Comparison of ENCODE assay signal across 8 mouse cellular contexts in genomic region chrX:35889800-35890106, GRCm38 (mm10). TPM values are rescaled to one million over a fixed set of nuclear protein-coding genes. Genes with fewer than 3 reads are reported as not detected.
A peak's percentile ranks its signal among the peaks of the same experiment; 100 is the strongest.
DNase-seq lines count a peak whose midpoint lies in the region; ATAC-seq and TF ChIP-seq lines count a peak whose summit lies in the region.

No protein-coding gene starts in this region.

- H3K4me2 ChIP-seq in forebrain, embryonic 16.5 days (ENCODE audit: low read length): peak overlapping the region; percentile 54
- peak overlapping the region; percentile 50 for H3K4me2 ChIP-seq in liver, embryonic 14.5 days (ENCODE audit: low read depth)

- peak; percentile 11 to 18 for DNase-seq in cerebellum, adult 2 months
- DNase-seq in cerebellum, adult 9-10 months: no peak
- no peak for DNase-seq in liver, embryonic 14.5 days (ENCODE audit: low read depth in 3 of 3, low spot score in 3 of 3)
- no peak for DNase-seq in adipocyte (ENCODE audit: low spot score)

- H3K36me3 ChIP-seq in megakaryocyte, embryonic 14.5 days (replicated peaks; ENCODE audit: low read length): no peaks in the 10 kb centered on the region
- no peaks in the 10 kb centered on the region for H3K36me3 ChIP-seq in forebrain, embryonic 16.5 days (ENCODE audit: control insufficient read depth, insufficient read depth)
- no peaks in the 10 kb centered on the region for H3K36me3 ChIP-seq in liver, embryonic 14.5 days (replicated peaks; ENCODE audit: control insufficient read depth, insufficient read depth, low read depth)
- H3K36me3 ChIP-seq in testis, adult 2 months (ENCODE audit: control insufficient read depth, insufficient read depth, low read length): no peaks in the 10 kb centered on the region

- TF ChIP-seq POLR2A in cerebellum, adult 2 months (IDR thresholded peaks at IDR 0.05; ENCODE audit: borderline replicate concordance, insufficient read depth, low read length): no peak
- no peak for TF ChIP-seq POLR2A in testis, adult 2 months (IDR thresholded peaks at IDR 0.05; ENCODE audit: control insufficient read depth, low read depth, low read length)

- WGBS in cerebellum, adult 2 months: 2% methylated on average over 8 of the region's 8 CpGs
- WGBS in forebrain, embryonic 16.5 days: 8% methylated on average over 8 of the region's 8 CpGs
- 6% methylated on average over 8 of the region's 8 CpGs for WGBS in liver, embryonic 14.5 days (ENCODE audit: insufficient replicate concordance)

- H3K27ac ChIP-seq in cerebellum, adult 2 months (ENCODE audit: insufficient read depth, low read length): no peak overlapping the region
- H3K27ac ChIP-seq in forebrain, embryonic 16.5 days (ENCODE audit: low read length): peak overlapping the region; percentile 82
- H3K27ac ChIP-seq in liver, embryonic 14.5 days: no peak overlapping the region
- no peak overlapping the region for H3K27ac ChIP-seq in testis, adult 2 months (ENCODE audit: control insufficient read depth, insufficient read depth, low read depth, low read length)

- H3K27me3 ChIP-seq in cerebellum, adult 2 months (ENCODE audit: control insufficient read depth, insufficient read depth, low read length): no peaks in the 10 kb centered on the region
- H3K27me3 ChIP-seq in megakaryocyte, embryonic 14.5 days (replicated peaks): peaks cover 20% of the 10 kb centered on the region
- H3K27me3 ChIP-seq in forebrain, embryonic 16.5 days (replicated peaks; ENCODE audit: control insufficient read depth, insufficient read depth, low read length): no peaks in the 10 kb centered on the region
- H3K27me3 ChIP-seq in liver, embryonic 14.5 days (ENCODE audit: control insufficient read depth, insufficient read depth, low read length): peaks cover 15% of the 10 kb centered on the region
- H3K27me3 ChIP-seq in testis, adult 2 months (ENCODE audit: control insufficient read depth, insufficient read depth, low read length): no peaks in the 10 kb centered on the region

- ATAC-seq in megakaryocyte, adult 5-6 weeks (ENCODE audit: poor library complexity, severe bottlenecking): no peak
- ATAC-seq in forebrain, embryonic 16.5 days: peak; percentile 55; the same call in 1 of the 2 replicates
- no peak for ATAC-seq in liver, embryonic 14.5 days (ENCODE audit: insufficient read depth)

- H3K4me1 ChIP-seq in cerebellum, adult 2 months (ENCODE audit: control insufficient read depth, insufficient read depth, low read length): no peaks in the 10 kb centered on the region
- peaks cover 25% of the 10 kb centered on the region; the same call in 1 of the 2 replicates for H3K4me1 ChIP-seq in megakaryocyte, embryonic 14.5 days
- 0 out of 2 replicates have a peak, but pooled peaks cover 2% of the 10 kb centered on the region for H3K4me1 ChIP-seq in forebrain, embryonic 16.5 days (replicated peaks; ENCODE audit: control insufficient read depth, insufficient read depth, low read length)
- H3K4me1 ChIP-seq in liver, embryonic 14.5 days (replicated peaks; ENCODE audit: control insufficient read depth in 2 of 2, insufficient read depth in 2 of 2, low read length in 1 of 2): no peaks in the 10 kb centered on the region
- H3K4me1 ChIP-seq in testis, adult 2 months (ENCODE audit: control insufficient read depth, insufficient read depth, low read length): peaks cover 7% of the 10 kb centered on the region

- no peaks in the 10 kb centered on the region for H3K9me3 ChIP-seq in megakaryocyte, embryonic 14.5 days
- H3K9me3 ChIP-seq in forebrain, embryonic 16.5 days (ENCODE audit: control insufficient read depth, low read length): no peaks in the 10 kb centered on the region
- no peaks in the 10 kb centered on the region for H3K9me3 ChIP-seq in liver, embryonic 14.5 days (ENCODE audit: control insufficient read depth, low read length)

- TF ChIP-seq CTCF in cerebellum, adult 2 months (IDR thresholded peaks at IDR 0.05; ENCODE audit: borderline replicate concordance, insufficient read depth, low read depth, low read length): no peak
- no peak for TF ChIP-seq CTCF in liver, embryonic 14.5 days (IDR thresholded peaks at IDR 0.05; ENCODE audit: low read depth)
- no peak for TF ChIP-seq CTCF in testis, adult 2 months (IDR thresholded peaks at IDR 0.05; ENCODE audit: control insufficient read depth, insufficient read depth, insufficient replicate concordance, low read depth, low read length)

- H3K9ac ChIP-seq in forebrain, embryonic 16.5 days (replicated peaks; ENCODE audit: low read depth, low read length): peak overlapping the region; percentile 71
- H3K9ac ChIP-seq in liver, embryonic 14.5 days (replicated peaks): no peak overlapping the region

- peak overlapping the region; percentile 91 for H3K4me3 ChIP-seq in cerebellum, adult 2 months (replicated peaks; ENCODE audit: insufficient read depth, low read depth, low read length)
- peak overlapping the region; percentile 93 for H3K4me3 ChIP-seq in megakaryocyte, embryonic 14.5 days (replicated peaks)
- peak overlapping the region; percentile 65 for H3K4me3 ChIP-seq in forebrain, embryonic 16.5 days (replicated peaks; ENCODE audit: low read length)
- H3K4me3 ChIP-seq in liver, embryonic 14.5 days (ENCODE audit: insufficient read depth in 1 of 2, low read depth in 2 of 2, low read length in 2 of 2): peak overlapping the region; percentile 46 to 50
- H3K4me3 ChIP-seq in testis, adult 2 months (ENCODE audit: control insufficient read depth, low read depth, low read length): peak overlapping the region; percentile 73; the same call in 1 of the 2 replicates

- no peak for TF ChIP-seq EP300 in liver, embryonic 14.5 days (IDR thresholded peaks at IDR 0.05; ENCODE audit: low read depth)

RNA-seq across cellular contexts. Expression of gene Dock11, which starts 1.1 kb away (rescaled TPM):
- polyA plus RNA-seq in cerebellum, adult 2 months (2012; rRNA removed): 6.7 and 7.0 TPM in 2 replicates
- polyA plus RNA-seq in megakaryocyte, embryonic 14.5 days (2012; ENCODE audit: insufficient read depth, low replicate concordance): 0.46 TPM in 1 of 2 replicates, not detected in the other
- total RNA-seq in megakaryocyte, adult 5-6 weeks (2015): 161 and 164 TPM in 2 replicates
- 155 and 169 TPM in 2 replicates for total RNA-seq in megakaryocyte, adult 5-6 weeks (2017)
- polyA plus RNA-seq in forebrain, embryonic 16.5 days (2015; fragmentation: Nextera tagmentation; extraction: Ambion mirVana): 19.1 and 19.4 TPM in 2 replicates
- 1.0 and 1.9 TPM in 2 replicates for polyA plus RNA-seq in liver, embryonic 14.5 days (2012; rRNA removed)
- polyA plus RNA-seq in liver, embryonic 14.5 days (2014; fragmentation: Nextera tagmentation; extraction: Ambion mirVana): 2.1 and 2.4 TPM in 2 replicates
- polyA plus RNA-seq in testis, adult 2 months (2012; rRNA removed): 0.26 and 0.52 TPM in 2 replicates

Comparison
In these comparisons a context has a peak if more than half of its experiments do, and no peak if none do; other contexts are left out.
1. DNase-seq: peak in cerebellum, adult 2 months (2 of 2); none in cerebellum, adult 9-10 months (single experiment), liver, embryonic 14.5 days (0 of 3) and adipocyte (single experiment).
2. Peak in every context shown above with its lines, with median percentiles within 50 percentile points of each other: H3K4me3 ChIP-seq.